Mouse (Mus musculus) megakaryocyte, embryonic 14.5 days (primary cell): ENCODE data around the gene Hoxb6.

Experiments
- FLI1 ChIP-seq: IDR thresholded peaks from 2 replicates; pipeline ENCODE4 v1.6.1; 2012; ENCODE audit warnings: low read length, inconsistent platforms, mixed read lengths
- GATA1 ChIP-seq: IDR thresholded peaks from 3 replicates; pipeline ENCODE4 v1.6.1; 2012; ENCODE audit warnings: mixed read lengths, low read length, inconsistent platforms, borderline replicate concordance

- no peak for TF ChIP-seq FLI1
- TF ChIP-seq GATA1, result no peak
Measured at GRCm38 (mm10) chr11:96284774-96285734, 7.2 kb upstream of the Hoxb6 start.
